Mouse (Mus musculus): Measurements from ENCODE around the gene March7. TPM values are rescaled to one million over a fixed set of nuclear protein-coding genes. Genes with fewer than 3 reads are reported as not detected.

Gene March7
- polyA plus RNA-seq, 1 experiment from 2014 or later: 94.7 TPM

DNA sequence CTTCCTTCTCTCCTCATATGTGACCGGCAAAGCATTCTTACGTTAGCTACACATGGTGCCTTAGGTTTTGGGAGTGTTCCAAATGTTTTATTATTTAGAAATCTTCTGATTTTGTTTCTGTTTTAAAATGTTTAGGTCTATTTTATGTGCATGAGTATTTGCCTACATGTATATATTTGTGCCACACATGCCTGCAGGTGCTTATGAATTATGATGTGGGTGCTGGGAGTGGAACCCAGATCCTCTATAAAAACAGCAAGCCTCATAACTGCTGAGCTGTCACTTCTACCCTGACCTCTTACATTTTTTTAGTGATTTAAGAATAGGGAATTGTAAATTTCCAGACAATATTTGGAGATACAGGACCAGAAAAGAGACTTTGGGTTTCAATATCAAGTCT, 12.3 kb downstream of the March7 start:
- 79% methylated on average over 2 of the region's 2 CpGs for WGBS
- no peak for ATAC-seq
- Histone ChIP-seq H3K4me1 (ENCODE audit: control insufficient read depth, insufficient read depth, low read length) (peaks cover 13% of the 10 kb centered on the region), H3K4me2 (ENCODE audit: low read length) (no peak overlapping the region), H3K27ac (ENCODE audit: low read length) (no peak overlapping the region), H3K9me3 (replicated peaks; ENCODE audit: control insufficient read depth, low read length, poor library complexity, severe bottlenecking) (no peaks in the 10 kb centered on the region), H3K4me3 (ENCODE audit: low read depth, low read length) (no peak overlapping the region), H3K36me3 (ENCODE audit: control insufficient read depth, insufficient read depth, low read length) (no peaks in the 10 kb centered on the region), H3K27me3 (ENCODE audit: control insufficient read depth, insufficient read depth, low read depth, low read length) (no peaks in the 10 kb centered on the region), H3K9ac (ENCODE audit: low read depth, low read length) (no peak overlapping the region)

DNA sequence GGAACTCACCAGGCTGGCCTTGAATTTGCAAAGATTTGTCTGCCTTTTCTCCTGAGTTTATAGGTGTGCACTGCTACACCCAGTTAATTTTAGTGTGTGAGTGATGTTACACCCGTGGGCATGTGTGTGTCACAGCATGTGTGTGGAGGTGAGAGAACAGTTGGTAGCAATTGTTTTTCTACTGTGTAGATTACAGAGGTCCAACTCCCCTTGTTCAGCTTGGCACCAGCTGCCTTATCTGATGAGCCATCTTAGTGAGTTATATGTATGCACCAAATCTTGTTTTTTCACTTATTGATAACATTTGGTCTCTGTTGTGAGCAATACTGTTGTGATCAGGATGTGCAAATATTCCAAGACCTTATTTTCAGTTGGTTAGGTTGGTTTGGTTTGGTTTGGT, 13.8 kb downstream of the March7 start:
- H3K4me1 ChIP-seq (ENCODE audit: control insufficient read depth, insufficient read depth, low read length): peaks cover 6% of the 10 kb centered on the region; the same call in 1 of the 2 replicates
- H3K27me3 ChIP-seq (ENCODE audit: control insufficient read depth, insufficient read depth, low read depth, low read length): no peaks in the 10 kb centered on the region
- H3K9ac ChIP-seq (ENCODE audit: low read depth, low read length): no peak overlapping the region
- ATAC-seq: no peak
- H3K4me3 ChIP-seq (ENCODE audit: low read depth, low read length): no peak overlapping the region
- H3K4me2 ChIP-seq (ENCODE audit: low read length): no peak overlapping the region
- no peaks in the 10 kb centered on the region for H3K9me3 ChIP-seq (replicated peaks; ENCODE audit: control insufficient read depth, low read length, poor library complexity, severe bottlenecking)
- WGBS: 82% methylated on average over 1 of the region's 1 CpGs
- no peaks in the 10 kb centered on the region for H3K36me3 ChIP-seq (ENCODE audit: control insufficient read depth, insufficient read depth, low read length)
- H3K27ac ChIP-seq (ENCODE audit: low read length): no peak overlapping the region

DNA sequence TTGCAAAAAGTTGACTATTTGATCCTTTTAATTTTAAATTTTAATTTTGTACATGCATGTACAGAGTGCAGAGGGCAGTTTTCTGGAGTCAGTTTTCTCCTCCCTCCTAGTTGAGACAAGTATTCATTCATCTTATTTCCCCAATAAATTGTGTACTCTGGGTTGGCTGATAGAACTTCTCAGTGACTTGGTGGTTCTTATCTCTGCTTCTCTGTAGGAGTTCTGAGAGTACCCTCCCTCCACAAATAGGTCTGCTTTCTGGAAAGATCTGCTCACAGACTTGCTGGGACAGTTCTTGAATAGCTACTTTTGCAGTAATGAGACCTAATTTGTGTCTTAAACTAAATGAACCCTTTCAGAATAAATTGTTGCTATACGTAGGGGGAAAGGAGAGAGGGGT, 18.8 kb downstream of the March7 start:
- Histone ChIP-seq H3K4me3 (ENCODE audit: low read depth, low read length) (no peak overlapping the region), H3K9ac (ENCODE audit: low read depth, low read length) (no peak overlapping the region), H3K4me1 (ENCODE audit: control insufficient read depth, insufficient read depth, low read length) (no peaks in the 10 kb centered on the region), H3K36me3 (ENCODE audit: control insufficient read depth, insufficient read depth, low read length) (peaks cover 10% of the 10 kb centered on the region; the same call in 1 of the 2 replicates), H3K27ac (ENCODE audit: low read length) (no peak overlapping the region), H3K27me3 (ENCODE audit: control insufficient read depth, insufficient read depth, low read depth, low read length) (no peaks in the 10 kb centered on the region), H3K9me3 (replicated peaks; ENCODE audit: control insufficient read depth, low read length, poor library complexity, severe bottlenecking) (no peaks in the 10 kb centered on the region), H3K4me2 (ENCODE audit: low read length) (no peak overlapping the region)
- ATAC-seq: no peak
- 70% methylated on average over 1 of the region's 1 CpGs for WGBS

DNA sequence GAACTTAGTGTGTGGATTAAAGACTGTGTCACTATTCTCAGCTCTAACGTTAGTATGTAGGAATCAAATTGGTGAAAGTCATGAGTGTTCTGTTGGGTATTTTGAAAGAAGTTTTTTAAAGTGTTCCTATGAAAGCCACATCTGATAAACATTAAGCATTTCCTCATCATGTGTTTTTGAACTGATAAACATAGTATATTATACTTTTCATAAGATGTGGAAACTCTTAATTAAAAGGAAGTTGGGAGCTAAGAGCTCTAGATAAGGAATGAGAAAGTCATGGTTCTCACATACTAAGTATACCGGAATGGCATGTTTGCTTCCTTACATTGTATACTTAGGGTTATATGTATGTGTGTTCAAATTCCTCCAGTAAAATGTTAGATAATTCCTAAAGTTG, 20.7 kb downstream of the March7 start:
- Histone ChIP-seq H3K36me3 (ENCODE audit: control insufficient read depth, insufficient read depth, low read length) (peaks cover 19% of the 10 kb centered on the region), H3K9ac (ENCODE audit: low read depth, low read length) (no peak overlapping the region), H3K4me1 (ENCODE audit: control insufficient read depth, insufficient read depth, low read length) (no peaks in the 10 kb centered on the region), H3K9me3 (replicated peaks; ENCODE audit: control insufficient read depth, low read length, poor library complexity, severe bottlenecking) (no peaks in the 10 kb centered on the region), H3K27me3 (ENCODE audit: control insufficient read depth, insufficient read depth, low read depth, low read length) (no peaks in the 10 kb centered on the region), H3K27ac (ENCODE audit: low read length) (no peak overlapping the region), H3K4me2 (ENCODE audit: low read length) (no peak overlapping the region), H3K4me3 (ENCODE audit: low read depth, low read length) (no peak overlapping the region)
- WGBS: 96% methylated on average over 2 of the region's 2 CpGs
- ATAC-seq: no peak

DNA sequence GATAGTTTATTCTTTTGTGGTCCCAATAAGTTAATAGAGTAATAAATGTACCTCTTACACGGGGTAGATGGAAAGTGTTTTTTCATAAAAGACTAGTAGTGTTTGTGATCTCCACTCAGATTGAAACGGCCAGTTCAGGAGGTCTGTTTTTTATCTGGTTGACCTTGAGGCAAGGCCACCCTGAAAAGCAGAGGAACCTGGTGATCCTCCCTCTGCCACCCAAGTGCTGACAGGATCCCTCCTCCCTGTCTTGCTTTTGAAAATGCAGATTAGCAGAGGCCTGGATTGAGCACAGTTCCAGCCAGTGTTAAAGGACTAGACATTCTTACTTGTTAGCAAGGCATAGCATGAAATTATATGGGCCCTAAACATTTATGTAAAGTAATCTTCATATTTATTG, 23.5 kb downstream of the March7 start:
- peaks cover 27% of the 10 kb centered on the region for H3K36me3 ChIP-seq (ENCODE audit: control insufficient read depth, insufficient read depth, low read length)
- no peak overlapping the region for H3K9ac ChIP-seq (ENCODE audit: low read depth, low read length)
- H3K4me1 ChIP-seq (ENCODE audit: control insufficient read depth, insufficient read depth, low read length): no peaks in the 10 kb centered on the region
- no peaks in the 10 kb centered on the region for H3K27me3 ChIP-seq (ENCODE audit: control insufficient read depth, insufficient read depth, low read depth, low read length)
- H3K9me3 ChIP-seq (replicated peaks; ENCODE audit: control insufficient read depth, low read length, poor library complexity, severe bottlenecking): no peaks in the 10 kb centered on the region
- H3K27ac ChIP-seq (ENCODE audit: low read length): no peak overlapping the region
- 61% methylated on average over 2 of the region's 2 CpGs for WGBS
- no peak overlapping the region for H3K4me2 ChIP-seq (ENCODE audit: low read length)
- no peak for ATAC-seq
- H3K4me3 ChIP-seq (ENCODE audit: low read depth, low read length): no peak overlapping the region

DNA sequence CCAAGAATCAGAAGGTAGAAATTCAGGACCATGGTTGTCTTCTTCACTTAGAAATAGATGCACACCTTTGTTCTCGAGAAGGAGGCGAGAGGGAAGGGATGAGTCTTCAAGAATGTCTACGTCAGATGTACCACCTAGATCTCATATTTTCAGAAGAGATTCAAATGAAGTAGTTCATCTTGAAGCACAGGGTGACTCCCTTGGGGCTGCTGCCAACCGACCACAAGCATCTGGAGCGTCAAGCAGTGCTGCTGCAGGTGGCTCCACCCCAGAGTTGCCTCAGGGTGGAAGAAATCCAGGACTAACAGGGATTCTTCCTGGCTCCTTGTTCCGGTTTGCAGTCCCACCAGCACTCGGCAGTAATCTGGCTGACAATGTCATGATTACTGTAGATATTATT, 24.8 kb downstream of the March7 start:
- 83% methylated on average over 7 of the region's 7 CpGs for WGBS
- ATAC-seq: no peak
- H3K36me3 ChIP-seq (ENCODE audit: control insufficient read depth, insufficient read depth, low read length): peaks cover 27% of the 10 kb centered on the region

DNA sequence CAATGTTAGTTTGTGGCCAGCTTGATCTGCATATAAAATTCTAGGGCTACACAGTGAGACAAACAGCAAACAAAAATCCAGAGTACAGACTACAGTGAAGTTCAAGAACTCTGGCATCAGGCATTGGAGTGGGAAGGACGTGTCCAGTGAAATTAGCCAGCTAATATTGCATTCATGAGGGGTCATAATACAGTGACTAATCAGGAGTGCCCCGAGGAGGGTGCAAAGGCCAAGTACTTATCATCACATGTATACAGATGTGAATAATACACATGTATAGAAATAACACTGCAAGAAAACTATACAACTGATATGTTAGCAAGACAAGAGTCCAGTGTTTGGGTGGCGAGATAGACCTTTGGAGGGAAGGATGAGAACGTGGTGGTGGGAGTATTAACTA, 43.1 kb downstream of the March7 start:
- 80% methylated on average over 4 of the region's 4 CpGs for WGBS
- Histone ChIP-seq H3K4me3 (ENCODE audit: low read depth, low read length) (no peak overlapping the region), H3K27ac (ENCODE audit: low read length) (no peak overlapping the region), H3K4me1 (ENCODE audit: control insufficient read depth, insufficient read depth, low read length) (no peaks in the 10 kb centered on the region), H3K9ac (ENCODE audit: low read depth, low read length) (no peak overlapping the region), H3K36me3 (ENCODE audit: control insufficient read depth, insufficient read depth, low read length) (peaks cover 9% of the 10 kb centered on the region; the same call in 1 of the 2 replicates), H3K27me3 (ENCODE audit: control insufficient read depth, insufficient read depth, low read depth, low read length) (no peaks in the 10 kb centered on the region), H3K4me2 (ENCODE audit: low read length) (no peak overlapping the region), H3K9me3 (replicated peaks; ENCODE audit: control insufficient read depth, low read length, poor library complexity, severe bottlenecking) (no peaks in the 10 kb centered on the region)
- no peak for ATAC-seq

More for the DNA sequence above, 24.8 kb downstream of the March7 start:
- no peak overlapping the region for H3K27ac ChIP-seq (ENCODE audit: low read length)
- H3K4me3 ChIP-seq (ENCODE audit: low read depth, low read length): no peak overlapping the region
- no peaks in the 10 kb centered on the region for H3K9me3 ChIP-seq (replicated peaks; ENCODE audit: control insufficient read depth, low read length, poor library complexity, severe bottlenecking)
- no peak overlapping the region for H3K4me2 ChIP-seq (ENCODE audit: low read length)
- H3K27me3 ChIP-seq (ENCODE audit: control insufficient read depth, insufficient read depth, low read depth, low read length): no peaks in the 10 kb centered on the region
- no peaks in the 10 kb centered on the region for H3K4me1 ChIP-seq (ENCODE audit: control insufficient read depth, insufficient read depth, low read length)
- H3K9ac ChIP-seq (ENCODE audit: low read depth, low read length): no peak overlapping the region

DNA sequence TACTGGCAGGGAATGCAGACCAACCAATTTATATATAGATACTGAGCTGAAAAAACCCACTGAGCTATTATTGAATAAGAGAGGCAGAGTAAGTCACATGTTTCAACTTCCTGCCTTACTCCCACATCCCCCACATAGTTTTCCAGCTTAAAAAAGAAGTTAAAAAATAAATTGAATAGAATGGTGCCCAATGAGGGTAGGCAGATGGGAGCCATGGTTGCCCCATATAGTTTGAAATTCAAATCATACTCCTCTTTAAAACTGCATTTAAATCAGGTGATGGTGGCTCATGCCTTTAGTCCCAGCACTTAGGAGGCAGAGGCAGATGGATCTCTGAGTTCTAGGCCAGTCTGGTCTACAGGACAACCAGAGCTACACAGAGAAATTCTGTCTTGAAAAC, 43.8 kb downstream of the March7 start:
- Histone ChIP-seq H3K4me2 (ENCODE audit: low read length) (no peak overlapping the region), H3K4me1 (ENCODE audit: control insufficient read depth, insufficient read depth, low read length) (no peaks in the 10 kb centered on the region), H3K27ac (ENCODE audit: low read length) (no peak overlapping the region), H3K27me3 (ENCODE audit: control insufficient read depth, insufficient read depth, low read depth, low read length) (no peaks in the 10 kb centered on the region), H3K36me3 (ENCODE audit: control insufficient read depth, insufficient read depth, low read length) (peaks cover 9% of the 10 kb centered on the region; the same call in 1 of the 2 replicates), H3K9me3 (replicated peaks; ENCODE audit: control insufficient read depth, low read length, poor library complexity, severe bottlenecking) (no peaks in the 10 kb centered on the region), H3K4me3 (ENCODE audit: low read depth, low read length) (no peak overlapping the region), H3K9ac (ENCODE audit: low read depth, low read length) (no peak overlapping the region)
- ATAC-seq: no peak

DNA sequence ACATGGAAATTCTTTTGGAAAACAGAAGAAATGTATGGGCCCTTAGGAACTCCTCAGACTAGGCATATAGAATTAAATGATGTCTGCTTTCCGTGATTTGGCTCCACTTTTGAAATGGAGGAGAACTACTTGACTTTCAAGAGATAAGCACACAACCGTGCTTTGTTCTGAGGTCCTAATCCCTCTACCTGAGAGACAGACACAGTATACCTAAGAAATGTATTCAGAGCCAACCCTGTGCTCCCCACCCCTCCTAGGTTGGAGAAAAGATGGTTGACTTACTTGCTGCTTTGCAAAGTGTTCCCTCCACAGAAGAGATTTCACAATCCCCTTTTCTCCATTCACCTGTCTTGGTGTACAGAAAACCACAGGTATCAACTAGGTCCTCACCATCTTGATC, 47.1 kb downstream of the March7 start:
- no peaks in the 10 kb centered on the region for H3K27me3 ChIP-seq (ENCODE audit: control insufficient read depth, insufficient read depth, low read depth, low read length)
- no peak for ATAC-seq

DNA sequence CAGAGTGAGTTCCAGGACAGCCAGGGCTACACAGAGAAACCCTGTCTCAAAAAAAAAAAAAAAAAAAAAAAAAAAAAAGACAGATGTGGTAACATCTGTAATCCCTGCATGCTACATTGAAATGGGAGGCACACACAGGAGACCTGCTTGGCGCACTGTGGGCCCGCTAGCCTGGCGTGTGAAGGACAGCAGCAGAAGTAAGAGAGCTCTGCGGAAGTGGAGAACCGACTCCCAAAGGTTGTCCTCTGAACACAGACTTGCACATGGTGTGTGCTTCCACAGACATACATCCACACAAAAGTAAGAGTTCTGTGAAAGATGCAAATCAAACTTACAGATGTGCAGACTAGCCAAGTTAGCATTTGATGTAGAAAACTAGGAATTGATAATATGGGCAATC, 49.5 kb downstream of the March7 start:
- ATAC-seq: no peak
- Histone ChIP-seq H3K4me1 (ENCODE audit: control insufficient read depth, insufficient read depth, low read length) (no peaks in the 10 kb centered on the region), H3K36me3 (ENCODE audit: control insufficient read depth, insufficient read depth, low read length) (no peaks in the 10 kb centered on the region), H3K9me3 (replicated peaks; ENCODE audit: control insufficient read depth, low read length, poor library complexity, severe bottlenecking) (no peaks in the 10 kb centered on the region), H3K9ac (ENCODE audit: low read depth, low read length) (no peak overlapping the region), H3K4me3 (ENCODE audit: low read depth, low read length) (no peak overlapping the region), H3K27me3 (ENCODE audit: control insufficient read depth, insufficient read depth, low read depth, low read length) (no peaks in the 10 kb centered on the region), H3K4me2 (ENCODE audit: low read length) (no peak overlapping the region), H3K27ac (ENCODE audit: low read length) (no peak overlapping the region)
- 92% methylated on average over 5 of the region's 5 CpGs for WGBS

More for the DNA sequence above, 47.1 kb downstream of the March7 start:
- H3K4me3 ChIP-seq (ENCODE audit: low read depth, low read length): no peak overlapping the region
- H3K4me1 ChIP-seq (ENCODE audit: control insufficient read depth, insufficient read depth, low read length): no peaks in the 10 kb centered on the region
- H3K36me3 ChIP-seq (ENCODE audit: control insufficient read depth, insufficient read depth, low read length): no peaks in the 10 kb centered on the region
- H3K9ac ChIP-seq (ENCODE audit: low read depth, low read length): no peak overlapping the region
- H3K27ac ChIP-seq (ENCODE audit: low read length): no peak overlapping the region
- no peak overlapping the region for H3K4me2 ChIP-seq (ENCODE audit: low read length)
- 73% methylated on average over 2 of the region's 2 CpGs for WGBS
- no peaks in the 10 kb centered on the region for H3K9me3 ChIP-seq (replicated peaks; ENCODE audit: control insufficient read depth, low read length, poor library complexity, severe bottlenecking)

All from midbrain, embryonic 16.5 days (tissue).